Mouse (Mus musculus) ES-CJ7 (cell line): ENCODE data around the gene Hyal1.

Experiments used
- DNase-seq: peaks from one replicate; pipeline ENCODE4 v3.0.0; 2011; ENCODE audit warnings: low read depth, low spot score

Hyal1 gene

DNA sequence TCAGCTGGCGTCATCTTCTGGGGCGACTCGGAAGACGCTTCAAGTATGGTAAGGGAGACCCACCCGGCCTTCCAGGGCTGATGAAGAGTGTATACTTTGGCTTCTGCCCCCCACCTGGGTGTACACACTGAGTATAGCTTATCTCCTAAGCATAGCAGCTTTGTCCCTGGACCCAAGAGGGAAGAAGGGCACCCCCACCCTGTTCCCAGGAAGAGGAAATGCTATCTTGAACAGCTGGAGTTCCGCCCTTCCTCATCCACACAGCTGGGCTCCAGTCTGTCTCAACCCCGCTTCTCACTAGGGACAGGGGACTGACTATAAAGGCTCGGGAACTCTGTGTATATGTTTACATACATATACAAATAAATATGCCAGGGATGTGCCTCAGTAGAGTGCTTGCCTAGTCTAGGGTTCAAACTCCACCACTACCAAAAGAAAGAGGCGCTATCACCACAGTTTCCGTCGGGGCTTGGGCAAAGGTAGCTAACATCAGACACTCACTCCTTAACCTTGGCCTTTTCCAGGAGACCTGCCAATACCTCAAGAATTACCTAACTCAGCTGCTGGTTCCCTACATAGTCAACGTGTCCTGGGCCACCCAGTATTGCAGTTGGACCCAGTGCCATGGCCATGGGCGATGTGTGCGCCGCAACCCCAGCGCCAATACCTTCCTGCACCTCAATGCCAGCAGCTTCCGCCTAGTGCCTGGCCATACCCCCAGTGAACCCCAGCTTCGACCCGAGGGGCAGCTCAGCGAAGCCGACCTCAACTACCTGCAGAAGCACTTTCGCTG lies 5.0 kb upstream of the Hyal1 start:
- no peak for DNase-seq

GRCm38 (mm10) chr9:107572327-107572662 lies 4.4 kb upstream of the Hyal1 start:
- DNase-seq: no peak

DNA sequence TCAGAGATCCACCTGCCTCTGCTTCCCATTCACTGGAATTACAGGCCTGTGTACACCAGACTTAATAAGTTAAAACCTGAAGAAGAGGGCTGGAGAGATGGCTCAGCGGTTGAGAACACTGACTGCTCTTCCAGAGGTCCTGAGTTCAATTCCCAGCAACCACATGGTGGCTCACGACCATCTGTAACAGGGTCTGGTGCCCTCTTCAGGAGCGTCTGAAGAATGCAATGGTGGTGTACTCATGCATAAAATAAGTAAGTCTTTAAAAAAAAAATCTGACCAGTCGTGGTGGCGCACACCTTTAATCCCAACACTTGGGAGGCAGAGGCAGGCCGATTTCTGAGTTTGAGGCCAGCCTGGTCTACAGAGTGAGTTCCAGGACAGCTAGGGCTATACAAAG lies 3.0 kb upstream of the Hyal1 start:
- DNase-seq: peak; percentile 78

- DNase-seq: peak; percentile 96
These were observed 959 bp upstream of the Hyal1 start for GRCm38 (mm10) chr9:107575579-107576356.

GRCm38 (mm10) chr9:107577871-107578270 lies 1.1 kb downstream of the Hyal1 start:
- DNase-seq: no peak

DNA sequence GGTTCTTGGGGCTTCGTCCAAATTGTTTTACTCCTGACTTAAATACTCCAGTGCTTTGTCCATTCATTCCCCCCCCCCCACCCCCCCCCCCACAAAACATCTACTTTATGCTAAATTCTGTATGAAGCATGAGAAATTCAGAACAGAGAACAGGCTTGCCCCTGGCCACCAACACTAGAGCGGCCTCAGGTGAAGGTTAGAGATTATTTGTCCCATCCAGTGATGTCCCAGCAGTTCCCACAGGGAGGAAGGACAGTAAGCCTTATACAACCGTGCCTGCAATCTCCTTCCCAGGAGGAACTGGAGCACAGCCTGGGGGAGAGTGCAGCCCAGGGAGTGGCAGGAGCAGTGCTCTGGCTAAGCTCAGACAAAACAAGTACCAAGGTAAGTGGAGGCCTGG lies 1.9 kb downstream of the Hyal1 start, which contains the start of gene Naa80:
TSS of gene Naa80 (plus strand) at position 301 of the 400 bp plus-strand sequence.
- DNase-seq: no peak

GRCm38 (mm10) chr9:107579023-107579900 lies 2.5 kb downstream of the Hyal1 start:
- no peak for DNase-seq

DNA sequence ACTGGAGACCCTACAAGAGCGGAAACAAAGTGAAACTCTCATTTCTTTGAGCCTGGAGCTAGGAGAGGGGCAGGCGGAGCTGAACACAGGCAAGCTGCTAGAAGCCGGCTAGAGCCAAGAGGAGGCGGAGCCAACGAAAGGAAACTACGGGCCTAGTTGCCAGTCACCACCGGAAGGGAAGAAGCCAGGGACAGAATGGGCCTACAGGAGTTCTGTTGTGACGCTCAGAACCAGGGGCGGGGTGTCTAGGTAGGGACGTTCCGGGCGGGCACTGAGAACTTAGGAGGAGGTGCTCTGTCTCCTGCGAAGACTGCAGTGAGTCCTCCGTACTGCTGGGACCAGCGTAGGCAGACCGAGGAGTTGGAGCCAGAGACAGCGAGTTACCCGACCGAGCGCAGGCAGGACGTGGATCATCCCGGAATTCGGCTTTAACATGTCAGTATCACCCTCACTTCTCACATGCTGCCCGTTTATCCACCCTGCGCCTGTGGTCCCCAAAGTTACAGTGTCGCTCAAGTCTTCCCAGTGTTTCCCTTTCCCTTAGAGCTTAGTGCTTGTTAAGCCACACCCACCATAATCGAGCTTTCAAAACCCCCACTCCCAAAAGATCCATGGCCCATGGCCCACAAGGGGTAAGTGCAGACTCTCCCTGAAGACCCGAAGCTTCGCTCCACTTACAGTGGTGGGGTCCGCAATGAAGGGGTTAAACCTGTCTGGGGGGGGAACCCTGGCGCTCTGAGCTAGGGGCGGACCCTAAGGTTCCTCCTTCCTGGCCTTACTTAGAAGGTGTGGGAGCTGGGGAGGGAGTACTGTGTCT lies 4.0 kb downstream of the Hyal1 start, which contains the start of gene Hyal3:
TSS of gene Hyal3 (plus strand) at position 318 of the 817 bp plus-strand sequence.
- peak; percentile 85 for DNase-seq

- DNase-seq: no peak
These were observed 4.9 kb downstream of the Hyal1 start for GRCm38 (mm10) chr9:107581584-107581983.

DNA sequence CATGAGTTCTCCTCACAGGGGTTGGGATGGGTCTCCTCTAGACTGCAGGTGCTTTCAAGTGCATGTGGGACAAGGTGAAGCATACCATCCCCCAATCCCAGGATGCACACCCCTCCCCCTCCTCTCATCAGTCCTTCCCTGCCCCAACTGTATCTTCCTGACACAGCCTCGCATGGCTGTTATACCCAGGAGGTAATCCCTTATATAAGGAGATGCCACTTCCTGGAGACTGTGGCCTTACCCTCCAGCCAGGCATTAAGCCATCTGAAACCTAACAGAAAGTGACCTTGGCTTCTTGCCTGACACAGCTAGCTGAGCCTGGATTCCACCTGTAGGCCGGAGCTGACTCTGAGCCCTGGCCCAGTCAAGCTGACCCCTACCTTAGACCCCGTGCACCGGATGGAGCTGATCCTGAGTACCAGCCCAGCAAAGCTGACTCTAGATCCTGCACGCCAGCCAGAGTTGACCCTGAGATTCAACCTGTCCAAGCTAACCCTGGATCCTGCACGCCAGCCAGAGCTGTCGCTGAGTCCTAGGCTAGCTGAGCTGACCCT lies 5.9 kb downstream of the Hyal1 start:
- DNase-seq: no peak

GRCm38 (mm10) chr9:107583174-107583573 lies 6.4 kb downstream of the Hyal1 start:
- no peak for DNase-seq

- DNase-seq: no peak
These were observed 9.8 kb downstream of the Hyal1 start for GRCm38 (mm10) chr9:107586504-107586903.

DNA sequence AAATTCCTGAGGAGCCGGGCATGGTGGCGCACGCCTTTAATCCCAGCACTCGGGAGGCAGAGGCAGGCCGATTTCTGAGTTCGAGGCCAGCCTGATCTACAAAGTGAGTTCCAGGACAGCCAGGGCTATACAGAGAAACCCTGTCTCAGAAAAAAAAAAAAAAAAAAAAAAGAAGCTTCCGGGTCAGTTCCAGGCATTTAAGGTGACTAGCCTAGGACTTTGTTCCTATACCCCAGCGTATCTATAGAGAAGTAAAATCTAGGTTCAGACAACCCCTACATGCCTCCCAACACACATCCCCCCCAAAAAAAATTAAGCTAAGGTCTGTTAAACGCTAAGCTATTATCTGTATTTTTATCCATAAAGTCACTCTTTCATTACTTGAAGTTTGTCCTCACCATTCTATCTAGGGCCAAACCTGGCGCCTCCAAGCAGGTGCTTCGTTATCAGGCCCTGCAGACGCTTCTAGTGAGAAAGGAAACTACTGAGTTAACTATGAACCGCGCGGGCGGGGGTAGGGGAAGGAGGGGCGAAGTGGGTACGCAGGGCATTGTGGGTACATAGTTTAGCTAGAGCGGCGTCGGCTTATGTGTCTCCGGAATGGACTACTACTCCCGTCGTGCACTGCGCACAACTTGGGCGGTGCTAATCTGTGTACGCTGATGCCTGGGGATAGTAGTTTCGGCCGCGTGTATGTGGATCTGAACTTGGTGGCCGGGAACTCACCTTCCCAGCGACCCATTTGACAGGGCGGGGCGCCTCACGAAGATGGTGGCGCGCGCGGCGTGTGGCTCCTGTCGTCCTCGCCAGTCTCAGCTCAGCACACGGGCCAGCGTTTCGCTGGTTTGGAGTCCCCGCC lies 10.5 kb downstream of the Hyal1 start, which contains the start of gene Ifrd2:
TSS of gene Ifrd2 (plus strand) at position 669 of the 859 bp plus-strand sequence.
- DNase-seq: peak; percentile 99

DNA sequence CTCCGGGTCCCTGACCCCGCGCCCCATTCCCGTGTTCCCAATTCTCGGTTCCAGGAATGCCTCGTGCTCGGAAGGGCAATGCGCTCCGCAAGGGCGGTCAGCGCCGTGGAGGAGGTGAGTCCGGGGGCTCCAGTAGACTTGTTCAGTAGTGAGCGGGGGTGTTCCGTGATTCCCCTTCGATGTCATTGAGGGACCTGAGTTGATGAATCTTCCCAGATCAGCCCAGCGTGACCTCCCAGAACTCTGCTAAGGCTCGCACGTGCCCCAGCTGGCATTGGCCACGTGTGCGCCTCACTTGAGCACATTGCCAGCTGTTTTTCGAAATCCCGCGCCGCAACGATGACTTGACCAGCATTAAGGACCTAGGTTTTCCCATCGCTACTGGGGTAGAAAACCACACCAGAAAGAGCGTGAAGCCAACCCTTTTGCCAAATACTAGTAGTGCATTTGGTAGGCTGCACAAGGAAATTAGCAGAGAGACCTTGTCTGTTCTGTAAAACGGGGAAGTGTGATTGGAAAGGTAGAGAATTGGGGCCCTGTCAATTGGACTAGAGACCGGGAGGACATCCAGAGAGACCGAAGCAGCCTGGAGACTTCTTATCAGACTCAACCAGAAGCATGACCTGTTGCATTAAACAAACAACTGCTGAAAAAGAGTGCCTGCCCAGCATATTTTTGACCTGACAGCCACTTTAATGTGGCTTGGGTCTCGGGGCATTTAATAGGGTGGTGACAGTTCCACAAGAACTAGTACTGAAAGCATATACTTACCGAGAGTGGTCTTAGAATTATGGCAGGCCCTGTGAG lies 11.3 kb downstream of the Hyal1 start:
- peak; percentile 47 for DNase-seq

DNA sequence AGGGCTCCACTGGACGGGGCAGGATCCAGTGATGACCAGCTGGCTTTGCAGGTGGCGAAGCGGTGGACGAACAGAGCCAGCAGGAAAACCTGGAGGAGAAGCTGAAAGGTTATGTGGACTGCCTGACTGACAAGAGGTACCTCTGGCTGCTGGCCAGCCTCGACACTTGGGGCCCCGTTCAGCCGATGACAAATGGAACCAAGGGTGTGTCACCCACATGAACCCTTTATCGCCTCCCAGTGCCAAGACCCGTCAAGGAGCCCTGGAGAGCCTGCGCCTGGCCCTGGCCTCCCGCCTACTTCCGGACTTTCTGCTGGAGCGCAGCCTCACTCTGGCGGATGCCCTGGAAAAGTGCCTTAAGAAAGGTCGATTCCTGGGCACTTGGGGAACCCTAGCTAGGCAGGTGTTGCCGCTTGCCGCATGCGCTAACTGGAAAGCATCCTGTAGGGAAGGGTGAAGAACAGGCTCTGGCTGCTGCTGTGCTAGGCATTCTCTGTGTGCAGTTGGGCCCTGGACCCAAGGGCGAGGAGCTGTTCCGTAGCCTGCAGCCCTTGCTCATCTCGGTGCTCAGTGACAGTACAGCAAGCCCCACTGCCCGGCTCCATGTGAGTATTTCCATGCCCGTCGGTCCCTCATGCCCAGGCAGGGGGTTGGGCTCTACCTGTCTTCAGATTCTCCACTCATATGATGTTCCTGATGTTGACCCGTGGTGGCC lies 13.5 kb downstream of the Hyal1 start:
- peak; percentile 76 for DNase-seq

GRCm38 (mm10) chr9:107590773-107591060 lies 14.0 kb downstream of the Hyal1 start:
- no peak for DNase-seq

DNA sequence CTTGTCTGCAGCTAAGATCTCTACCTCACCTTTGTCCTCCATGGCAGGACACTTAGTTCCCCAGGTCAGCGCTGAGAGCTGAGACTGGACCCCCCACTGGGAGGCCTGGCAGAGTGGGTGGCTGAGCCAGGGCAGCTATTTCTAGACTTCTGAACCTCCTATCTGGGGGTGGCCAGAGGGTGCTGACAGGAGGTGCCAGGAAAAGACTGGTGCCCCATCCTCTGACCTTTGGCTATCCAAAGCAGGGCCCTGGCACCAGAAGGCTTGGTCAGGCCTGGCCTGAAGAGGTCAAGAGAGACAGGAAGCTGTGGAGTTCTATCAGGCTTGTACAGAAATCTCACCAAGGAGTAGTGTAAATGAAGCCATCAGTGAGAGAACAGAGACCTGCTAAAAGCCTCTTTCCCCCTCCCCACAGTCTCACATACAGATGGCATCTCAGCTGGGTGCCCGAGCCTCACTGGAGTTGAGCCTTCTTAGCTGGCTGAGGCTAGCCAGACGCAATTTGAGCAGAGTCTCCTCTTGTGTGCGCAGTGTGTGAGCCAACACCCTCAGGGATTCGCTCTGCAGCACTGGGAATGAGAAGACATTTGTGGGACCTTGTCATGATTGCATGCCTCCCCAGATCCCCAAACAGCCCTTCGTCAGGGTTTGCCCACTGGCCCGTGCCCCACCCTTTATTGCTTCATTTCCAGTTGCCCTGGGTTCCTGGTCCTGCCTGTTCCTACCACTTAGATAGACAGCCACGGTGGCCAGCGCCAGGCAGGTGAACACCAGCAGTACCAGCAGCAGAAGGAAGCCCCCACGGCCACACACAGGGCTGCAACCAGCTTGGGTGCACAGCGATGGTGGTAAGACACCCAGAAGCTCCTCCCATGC lies 16.6 kb downstream of the Hyal1 start:
- DNase-seq: no peak
